ENCODE assay signal across 8 mouse cellular contexts in genomic region chr12:70913429-70913828, GRCm38 (mm10). TPM values are rescaled to one million over a fixed set of nuclear protein-coding genes. Genes with fewer than 3 reads are reported as not detected.
A peak's percentile ranks its signal among the peaks of the same experiment; 100 is the strongest.
DNase-seq lines count a peak whose midpoint lies in the region; ATAC-seq and TF ChIP-seq lines count a peak whose summit lies in the region.

No protein-coding gene starts in this region.

- ATAC-seq in Patski = no peak
- peak; percentile 61 for ATAC-seq in embryonic facial prominence, embryonic 14.5 days (ENCODE audit: low read depth)
- ATAC-seq in hindbrain, embryonic 16.5 days = no peak

- no peaks in the 10 kb centered on the region for H3K9me3 ChIP-seq in embryonic facial prominence, embryonic 14.5 days (ENCODE audit: control insufficient read depth, low read length)
- H3K9me3 ChIP-seq in hindbrain, embryonic 16.5 days (ENCODE audit: control insufficient read depth, low read length) = no peaks in the 10 kb centered on the region

- in situ Hi-C loops in Patski (cut with MboI; ENCODE audit: low pct_unique_long_range_greater_than_20kb) = loop anchor here (5.0 to 10.0 kb wide), 2 partner anchors 149 to 416 kb away; no protein-coding TSS in a partner anchor

- TF ChIP-seq CTCF in left cerebral cortex, adult 2 months (IDR thresholded peaks at IDR 0.05) = peak; percentile 76
- TF ChIP-seq CTCF in Patski (IDR thresholded peaks at IDR 0.05) = peak; percentile 87

- WGBS in embryonic facial prominence, embryonic 14.5 days = 44% methylated on average over 3 of the region's 3 CpGs
- WGBS in hindbrain, embryonic 16.5 days = 46% methylated on average over 3 of the region's 3 CpGs

- no peak overlapping the region for H3K4me2 ChIP-seq in embryonic facial prominence, embryonic 14.5 days (ENCODE audit: low read depth, low read length)
- H3K4me2 ChIP-seq in hindbrain, embryonic 16.5 days (ENCODE audit: low read length) = no peak overlapping the region

- CTCF ChIA-PET in Patski (lab: Charles Lee) = interaction anchor here (0.8 to 1.5 kb wide), 3 partner anchors 417 to 418 kb away, joined by 3 to 6 read pairs (median 5); no protein-coding TSS in a partner anchor

- H3K27ac ChIP-seq in left cerebral cortex, adult 2 months = no peak overlapping the region
- no peak overlapping the region for H3K27ac ChIP-seq in embryonic facial prominence, embryonic 14.5 days (replicated peaks; ENCODE audit: low read depth, low read length)
- H3K27ac ChIP-seq in hindbrain, embryonic 16.5 days (ENCODE audit: low read depth, low read length) = no peak overlapping the region

- intact Hi-C loops in left cerebral cortex, adult 2 months (cut with DNase I) = loop anchor here (5.0 to 10.0 kb wide), 3 partner anchors 211 to 679 kb away; partner anchors contain the start of gene Pygl

- H3K9ac ChIP-seq in embryonic facial prominence, embryonic 14.5 days (ENCODE audit: low read depth, low read length) = no peak overlapping the region
- H3K9ac ChIP-seq in hindbrain, embryonic 16.5 days (ENCODE audit: low read depth, low read length) = no peak overlapping the region

- H3K4me1 ChIP-seq in embryonic facial prominence, embryonic 14.5 days (ENCODE audit: control insufficient read depth, insufficient read depth, low read length) = no peaks in the 10 kb centered on the region
- no peaks in the 10 kb centered on the region for H3K4me1 ChIP-seq in hindbrain, embryonic 16.5 days (ENCODE audit: control insufficient read depth, insufficient read depth, low read depth, low read length)

- peak; percentile 52 to 70 for DNase-seq in left cerebral cortex, adult 2 months (ENCODE audit: extremely low spot score in 1 of 2, low spot score in 2 of 2)
- DNase-seq in left cerebral cortex, adult 8-10 months (ENCODE audit: low spot score in 2 of 2) = no peak
- DNase-seq in Patski (ENCODE audit: low read depth, low spot score) = no peak
- peak; percentile 48 for DNase-seq in embryonic facial prominence, embryonic 14.5 days (ENCODE audit: low spot score)
- DNase-seq in kidney, postnatal 25 days = peak; percentile 74 to 75
- DNase-seq in lung, postnatal 10 days = peak; percentile 83
- DNase-seq in spleen, postnatal 36 days (ENCODE audit: low spot score in 2 of 2) = peak; percentile 75 to 81

- no peaks in the 10 kb centered on the region for H3K27me3 ChIP-seq in Patski
- H3K27me3 ChIP-seq in embryonic facial prominence, embryonic 14.5 days (replicated peaks; ENCODE audit: control insufficient read depth, insufficient read depth, low read length) = no peaks in the 10 kb centered on the region
- H3K27me3 ChIP-seq in hindbrain, embryonic 16.5 days (replicated peaks; ENCODE audit: control insufficient read depth, insufficient read depth, low read length) = no peaks in the 10 kb centered on the region

- H3K4me3 ChIP-seq in left cerebral cortex, adult 2 months = no peak overlapping the region
- H3K4me3 ChIP-seq in embryonic facial prominence, embryonic 14.5 days (ENCODE audit: low read depth, low read length) = no peak overlapping the region
- no peak overlapping the region for H3K4me3 ChIP-seq in hindbrain, embryonic 16.5 days (ENCODE audit: low read length)

- POLR2A ChIA-PET in Patski (lab: Charles Lee) = no interaction called here

- H3K36me3 ChIP-seq in embryonic facial prominence, embryonic 14.5 days (ENCODE audit: control insufficient read depth, insufficient read depth, low read length) = no peaks in the 10 kb centered on the region
- H3K36me3 ChIP-seq in hindbrain, embryonic 16.5 days (ENCODE audit: control insufficient read depth, insufficient read depth, low read length) = no peaks in the 10 kb centered on the region

RNA-seq across cellular contexts. Expression of gene Actr10, which starts 24.2 kb away (rescaled TPM):
- total RNA-seq in left cerebral cortex, adult 2 months (2021) = 100 to 1,000 TPM; 138 to 163 TPM
- total RNA-seq in left cerebral cortex, adult 8-10 months (2022) = 100 to 1,000 TPM; 149 to 186 (median 172) TPM
- polyA plus RNA-seq in Patski (2021) = 203 TPM
- polyA plus RNA-seq in embryonic facial prominence, embryonic 14.5 days (2014; fragmentation: Nextera tagmentation; extraction: Ambion mirVana) = 269 and 276 TPM in 2 replicates
- polyA plus RNA-seq in hindbrain, embryonic 16.5 days (2015; fragmentation: Nextera tagmentation; extraction: Ambion mirVana) = 172 and 196 TPM in 2 replicates

Comparison
In these comparisons a context has a peak if more than half of its experiments do, and no peak if none do; other contexts are left out.
1. DNase-seq: peak in left cerebral cortex, adult 2 months (2 of 2), embryonic facial prominence, embryonic 14.5 days (single experiment), kidney, postnatal 25 days (2 of 2), lung, postnatal 10 days (single experiment) and spleen, postnatal 36 days (2 of 2); none in left cerebral cortex, adult 8-10 months (0 of 2) and Patski (single experiment).